ENCODE assay signal across 24 mouse cellular contexts in genomic region chr10:111257358-111257757, GRCm38 (mm10). TPM values are rescaled to one million over a fixed set of nuclear protein-coding genes. Genes with fewer than 3 reads are reported as not detected.
A peak's percentile ranks its signal among the peaks of the same experiment; 100 is the strongest.
DNase-seq lines count a peak whose midpoint lies in the region; TF ChIP-seq lines count a peak whose summit lies in the region.
"Had no signal": no experiment of that assay in that cellular context is flagged by ENCODE, and none has a peak within 500 bp of the region (broad histone marks: within the 10 kb centered on the region; RNA-seq: fewer than 3 reads in every experiment).

No protein-coding gene starts in this region.

- no peak overlapping the region for H3K4me3 ChIP-seq in cerebellum, adult 2 months (replicated peaks; ENCODE audit: insufficient read depth, low read depth, low read length)
- H3K4me3 ChIP-seq: embryonic facial prominence, embryonic 12.5 days; erythroblast, embryonic 14.5 days; forebrain, embryonic 12.5 days; heart, embryonic 15.5 days; hindbrain, embryonic 15.5 days; limb, embryonic 15.5 days; liver, embryonic 15.5 days; lung, embryonic 15.5 days; megakaryocyte, embryonic 14.5 days; midbrain, embryonic 13.5 days had no signal

- no peak for TF ChIP-seq CTCF in cerebellum, adult 2 months (IDR thresholded peaks at IDR 0.05; ENCODE audit: borderline replicate concordance, insufficient read depth, low read depth, low read length)

- intact Hi-C loops in left cerebral cortex, postnatal 25 days (cut with DNase I): loop anchor here (10.0 kb wide), 1 partner anchor 223 kb away; no protein-coding TSS in a partner anchor

- H3K27me3 ChIP-seq in cerebellum, adult 2 months (ENCODE audit: control insufficient read depth, insufficient read depth, low read length): no peaks in the 10 kb centered on the region
- H3K27me3 ChIP-seq: embryonic facial prominence, embryonic 12.5 days; forebrain, embryonic 12.5 days; heart, embryonic 15.5 days; hindbrain, embryonic 15.5 days; limb, embryonic 15.5 days; liver, embryonic 15.5 days; lung, embryonic 15.5 days; megakaryocyte, embryonic 14.5 days; midbrain, embryonic 13.5 days had no signal

- H3K4me1 ChIP-seq in cerebellum, adult 2 months (ENCODE audit: control insufficient read depth, insufficient read depth, low read length): peaks cover 5% of the 10 kb centered on the region
- H3K4me1 ChIP-seq: embryonic facial prominence, embryonic 12.5 days; forebrain, embryonic 12.5 days; hindbrain, embryonic 15.5 days; limb, embryonic 15.5 days; lung, embryonic 15.5 days; midbrain, embryonic 13.5 days had no signal

- WGBS in cerebellum, adult 2 months: 92% methylated on average over 3 of the region's 3 CpGs

- peak; percentile 39 to 62 for DNase-seq in frontal cortex, postnatal 36 days (ENCODE audit: low spot score in 2 of 2)
- no peak for DNase-seq in frontal cortex, postnatal 14 days (ENCODE audit: low spot score in 2 of 2)
- peak; percentile 32 for DNase-seq in right cerebral cortex, postnatal 25 days
- no peak for DNase-seq in right cerebral cortex, postnatal 14 days
- DNase-seq in left cerebral cortex, postnatal 25 days (ENCODE audit: low spot score in 2 of 2): peak; percentile 45 to 87
- no peak for DNase-seq in cerebellum, adult 8-10 months
- no peak for DNase-seq in cerebellum, adult 2 months
- DNase-seq: adrenal gland, postnatal 14 days; cerebellum, postnatal 14 days; gastrocnemius, postnatal 25 days; kidney, adult 2 months; kidney, postnatal 14 days; lung, postnatal 36 days; thymus, postnatal 14 days had no signal

- no peak overlapping the region for H3K27ac ChIP-seq in cerebellum, adult 2 months (ENCODE audit: insufficient read depth, low read length)
- H3K27ac ChIP-seq: embryonic facial prominence, embryonic 12.5 days; forebrain, embryonic 12.5 days; heart, embryonic 15.5 days; hindbrain, embryonic 15.5 days; limb, embryonic 15.5 days; liver, embryonic 15.5 days; lung, embryonic 15.5 days; midbrain, embryonic 13.5 days had no signal

- TF ChIP-seq POLR2A in cerebellum, adult 2 months (IDR thresholded peaks at IDR 0.05; ENCODE audit: borderline replicate concordance, insufficient read depth, low read length): no peak

RNA-seq across cellular contexts. Expression of gene Bbs10, which starts 41.1 kb away (rescaled TPM):
- total RNA-seq in left cerebral cortex, postnatal 25 days (2021): 1 to 10 TPM; 5.2 to 6.8 TPM
- 3.8 and 4.4 TPM in 2 replicates for polyA plus RNA-seq in cerebellum, adult 2 months (2012; rRNA removed)
- polyA plus RNA-seq: erythroblast, embryonic 14.5 days had no signal

Comparison
In these comparisons a context has a peak if more than half of its experiments do, and no peak if none do; other contexts are left out.
1. DNase-seq: peak in frontal cortex, postnatal 36 days (2 of 2), right cerebral cortex, postnatal 25 days (single experiment) and left cerebral cortex, postnatal 25 days (2 of 2); none in frontal cortex, postnatal 14 days (0 of 2), right cerebral cortex, postnatal 14 days (single experiment), cerebellum, adult 8-10 months (single experiment) and cerebellum, adult 2 months (0 of 2).